Mouse (Mus musculus): ENCODE measurements around the gene Adcy1.

Adcy1 gene

DNA sequence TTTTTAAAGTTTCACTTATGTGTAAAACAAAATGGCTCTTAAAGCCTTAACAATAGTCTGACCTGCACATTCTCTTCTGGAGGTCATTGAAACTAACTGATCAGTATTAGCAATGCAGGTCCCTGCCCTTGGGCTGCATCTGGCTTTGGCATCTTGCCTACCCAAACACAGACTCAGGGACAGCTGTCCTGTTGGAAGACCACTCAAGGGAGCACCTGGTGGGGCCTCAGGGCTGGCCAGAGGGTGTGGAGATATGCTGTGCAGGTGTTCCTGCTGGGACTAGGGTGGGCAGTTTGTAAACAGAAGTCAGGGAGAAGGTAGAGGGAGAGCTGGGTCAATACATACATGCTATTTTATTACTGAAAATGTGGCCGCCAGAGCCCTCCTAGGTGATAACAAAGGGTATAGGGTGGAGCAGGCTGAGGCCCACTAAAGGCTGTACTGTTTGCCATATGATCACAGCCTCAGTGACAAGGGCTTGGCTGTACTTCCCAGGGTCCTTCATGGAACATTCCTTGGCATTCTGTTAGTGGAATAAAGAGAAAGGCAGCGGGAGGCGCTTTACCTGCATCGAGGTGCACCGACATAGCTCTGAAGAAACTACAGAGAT, 73.1 kb downstream of the Adcy1 start:
- no peak for DNase-seq (ENCODE audit: low read depth)

DNA sequence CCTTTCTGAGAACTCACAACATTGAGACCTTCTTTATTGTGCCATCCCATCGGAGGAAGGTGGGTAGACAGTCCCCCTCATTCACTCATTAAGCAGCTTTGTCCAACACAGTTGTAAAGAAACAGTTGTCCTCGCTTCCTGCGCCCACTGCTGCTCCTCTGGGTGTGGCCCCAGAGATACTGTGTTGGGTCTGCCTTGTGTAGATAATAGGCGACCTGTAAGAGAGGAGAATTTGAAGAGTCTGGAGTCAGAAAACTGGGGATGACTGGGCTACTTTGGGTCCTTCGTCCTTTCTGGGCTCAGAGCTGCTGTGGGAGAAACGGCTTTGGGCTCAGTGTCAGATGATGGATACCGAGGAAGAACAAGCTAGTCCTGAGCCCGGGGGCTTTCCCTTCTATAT, 75.1 kb downstream of the Adcy1 start:
- DNase-seq (ENCODE audit: low read depth), result no peak

DNA sequence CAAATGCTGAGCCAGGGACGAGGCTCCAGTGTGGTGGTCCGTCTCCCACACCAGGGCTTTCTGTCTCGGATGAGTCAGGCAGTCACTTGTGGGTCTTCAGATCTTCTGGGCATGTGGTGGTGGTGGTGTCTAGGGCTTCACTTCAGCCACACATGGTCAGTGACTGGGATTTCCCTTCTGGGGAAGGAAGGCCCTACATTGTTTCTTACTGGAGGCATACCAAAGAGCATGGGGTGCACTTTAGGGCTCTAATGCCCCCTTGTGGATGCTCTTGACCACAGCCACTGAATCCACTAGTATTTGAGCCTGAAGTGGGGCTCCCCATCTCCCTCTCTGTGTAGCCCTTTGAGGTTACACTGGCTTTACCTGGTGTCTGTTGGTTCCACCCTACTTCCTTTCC, 77.2 kb downstream of the Adcy1 start:
- DNase-seq (ENCODE audit: low read depth), result peak; percentile 78

DNA sequence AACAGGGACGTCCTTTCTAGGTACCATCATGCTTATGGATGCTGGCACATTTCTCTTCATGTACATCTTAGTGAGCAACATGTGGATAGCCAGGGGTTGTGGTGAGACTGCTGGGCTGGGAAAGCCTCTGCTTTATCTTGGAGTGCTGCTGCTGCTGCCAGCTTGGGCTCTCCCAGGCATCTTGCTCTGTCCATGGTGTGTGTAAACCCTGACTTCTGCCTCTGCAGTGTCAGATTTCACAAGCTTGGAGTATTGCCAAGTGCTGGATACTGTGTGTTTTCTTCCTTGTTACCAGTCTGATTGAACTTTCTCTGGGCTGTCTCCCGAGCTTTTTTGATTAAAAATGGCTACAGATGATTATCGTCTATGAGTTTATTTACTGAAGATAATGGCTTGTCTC, 79.4 kb downstream of the Adcy1 start:
- peak; percentile 84 for DNase-seq (ENCODE audit: low read depth)

DNA sequence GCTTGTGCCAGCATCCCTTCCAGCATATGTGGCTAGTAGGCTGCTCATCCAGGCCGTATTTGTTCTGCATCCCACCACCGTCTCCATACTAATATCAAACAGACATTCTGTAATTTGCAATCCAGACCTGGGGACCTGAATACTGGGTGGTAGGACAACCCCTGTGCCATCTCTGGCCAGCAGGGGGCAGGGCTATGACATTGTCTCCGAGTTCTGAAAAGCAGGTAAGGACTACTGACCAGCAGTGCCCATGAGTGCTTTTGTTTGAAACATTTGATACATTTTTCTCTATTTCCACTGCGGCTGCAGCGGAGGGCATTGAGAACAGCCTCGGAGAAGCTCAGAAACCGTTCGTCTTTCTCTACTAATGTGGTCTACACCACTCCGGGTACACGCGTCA, 81.1 kb downstream of the Adcy1 start:
- DNase-seq (ENCODE audit: low read depth), result peak; percentile 9

DNA sequence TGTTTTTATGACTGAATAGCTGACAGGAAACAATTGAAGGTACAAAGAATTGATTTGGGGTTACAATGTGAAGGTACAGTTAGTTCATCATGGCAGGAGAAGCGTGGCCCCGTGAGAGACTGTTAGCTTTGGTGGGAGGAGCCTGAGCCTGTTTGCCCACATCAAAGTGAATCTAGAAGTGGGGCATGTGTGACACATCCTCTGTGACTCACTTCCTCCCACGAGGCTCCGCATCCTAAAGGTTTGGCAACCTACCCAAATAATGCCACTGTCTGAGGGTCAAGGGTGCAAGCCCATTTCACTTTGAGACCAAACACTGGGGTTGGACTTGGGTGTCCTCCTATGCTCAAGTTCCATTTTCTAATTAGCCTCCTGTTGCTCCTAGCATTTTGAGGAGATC, 81.9 kb downstream of the Adcy1 start:
- peak; percentile 25 for DNase-seq (ENCODE audit: low read depth)

DNA sequence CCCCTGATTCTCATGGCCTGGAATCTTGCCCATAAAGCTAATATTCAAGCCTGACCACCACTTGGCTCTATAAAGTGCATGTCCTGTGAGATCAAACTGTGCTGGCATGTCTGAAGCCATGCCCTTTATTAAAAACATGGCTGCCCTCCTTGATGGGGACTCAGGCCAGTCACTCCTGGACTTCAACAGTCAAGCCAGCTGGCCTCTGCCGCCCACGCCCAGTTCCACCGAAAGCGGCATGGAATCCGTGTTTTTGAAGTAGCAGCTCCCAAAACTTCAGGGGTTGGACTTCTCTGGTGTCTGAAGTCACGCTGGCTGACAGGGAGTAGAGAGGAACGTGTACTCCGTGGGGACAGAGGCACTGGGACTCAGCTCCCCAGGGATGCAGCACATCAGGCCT, 84.2 kb downstream of the Adcy1 start:
- no peak for DNase-seq (ENCODE audit: low read depth)

DNA sequence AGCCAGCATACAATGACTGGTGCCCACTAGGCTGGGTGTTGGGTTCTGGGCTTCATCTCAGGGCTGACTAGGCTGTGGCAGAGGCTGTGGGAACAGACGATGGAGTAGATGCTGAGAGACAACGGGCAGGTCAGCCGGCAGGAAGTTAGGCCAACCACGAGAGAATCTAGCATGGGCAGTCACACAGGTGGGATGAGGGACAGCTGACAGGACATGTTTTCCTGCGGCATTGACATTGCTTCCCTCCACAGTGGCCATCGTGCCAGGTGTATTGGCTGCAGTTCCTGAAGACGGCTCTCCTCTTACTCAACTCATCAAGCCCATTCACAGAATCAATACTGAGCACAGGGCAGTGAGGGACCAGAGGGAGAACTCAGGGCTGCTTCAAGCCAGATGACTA, 84.7 kb downstream of the Adcy1 start:
- no peak for DNase-seq (ENCODE audit: low read depth)

DNA sequence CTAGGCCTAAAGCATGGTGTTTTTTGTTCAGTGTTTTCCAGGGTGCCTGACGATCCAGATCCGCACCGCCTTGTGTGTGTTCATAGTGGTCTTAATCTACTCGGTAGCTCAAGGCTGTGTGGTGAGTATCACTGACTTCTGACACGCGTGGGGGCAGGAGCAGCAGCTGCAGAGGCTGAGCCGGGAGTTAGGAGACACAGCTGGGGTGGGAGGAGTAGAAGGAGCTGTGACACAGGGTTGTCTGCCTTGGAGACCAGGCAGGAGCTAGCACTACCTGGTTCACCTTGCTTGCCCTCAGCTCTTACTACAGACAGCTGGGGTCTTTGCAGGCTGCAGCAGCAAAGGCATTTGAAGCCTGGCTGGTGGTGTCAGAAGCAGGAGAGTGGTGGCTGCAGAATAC, 86.2 kb downstream of the Adcy1 start:
- DNase-seq (ENCODE audit: low read depth), result no peak

DNA sequence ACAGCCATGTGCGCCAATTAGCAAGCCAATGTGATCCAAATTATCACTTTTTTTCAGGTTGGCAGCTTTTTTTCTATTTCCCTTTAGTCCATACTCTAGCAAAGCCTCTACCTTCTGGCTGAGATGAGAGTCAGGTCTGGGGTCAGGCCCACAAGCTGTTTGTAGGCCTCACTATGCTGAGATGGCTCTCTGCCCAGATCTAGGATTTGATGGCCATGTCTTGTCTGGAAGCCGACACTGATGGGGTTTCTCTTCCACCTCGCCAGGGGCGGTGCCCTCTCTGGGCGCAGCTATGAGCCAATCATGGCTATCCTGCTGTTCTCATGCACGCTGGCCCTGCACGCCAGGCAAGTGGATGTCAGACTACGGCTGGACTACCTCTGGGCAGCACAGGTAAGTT, 87.2 kb downstream of the Adcy1 start:
- no peak for DNase-seq (ENCODE audit: low read depth)

DNA sequence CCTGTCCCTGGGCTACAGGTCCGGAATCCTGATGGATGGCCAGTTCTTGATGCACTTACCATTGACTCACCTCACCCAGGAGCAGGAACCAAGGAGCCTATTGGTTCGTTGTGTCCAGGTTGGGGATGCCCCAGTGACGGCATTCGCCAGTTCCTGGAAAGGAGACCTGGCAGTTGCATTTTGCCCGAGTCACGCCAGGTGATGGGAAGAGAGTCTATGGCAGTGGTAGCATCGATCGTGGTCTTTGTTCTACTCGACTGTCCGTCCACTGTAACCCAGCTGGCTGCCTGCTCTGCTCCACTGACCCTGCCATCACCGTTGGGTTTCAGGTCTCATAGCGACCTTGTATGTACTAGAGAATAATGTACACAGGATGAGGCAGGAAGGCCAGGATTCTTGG, 89.1 kb downstream of the Adcy1 start:
- no peak for DNase-seq (ENCODE audit: low read depth)

DNA sequence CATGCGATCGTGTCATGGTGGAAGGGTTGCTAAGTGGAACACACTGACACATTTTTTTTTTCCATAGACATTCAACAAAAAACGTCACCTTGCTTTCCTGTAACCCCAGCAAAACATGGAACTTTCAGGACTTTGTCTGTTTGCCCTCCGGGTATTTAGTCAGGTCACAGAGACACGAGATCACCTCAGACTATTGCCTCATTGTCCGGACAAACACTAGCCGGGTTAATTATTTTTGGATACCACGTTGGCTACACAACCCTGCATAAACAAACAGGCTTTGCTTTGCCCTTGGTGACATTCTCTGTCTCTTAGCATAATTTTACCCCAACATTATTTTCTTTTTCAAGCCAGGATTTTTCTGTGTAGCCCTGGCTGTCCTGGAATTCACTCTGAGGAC, 89.8 kb downstream of the Adcy1 start:
- DNase-seq (ENCODE audit: low read depth), result no peak

DNA sequence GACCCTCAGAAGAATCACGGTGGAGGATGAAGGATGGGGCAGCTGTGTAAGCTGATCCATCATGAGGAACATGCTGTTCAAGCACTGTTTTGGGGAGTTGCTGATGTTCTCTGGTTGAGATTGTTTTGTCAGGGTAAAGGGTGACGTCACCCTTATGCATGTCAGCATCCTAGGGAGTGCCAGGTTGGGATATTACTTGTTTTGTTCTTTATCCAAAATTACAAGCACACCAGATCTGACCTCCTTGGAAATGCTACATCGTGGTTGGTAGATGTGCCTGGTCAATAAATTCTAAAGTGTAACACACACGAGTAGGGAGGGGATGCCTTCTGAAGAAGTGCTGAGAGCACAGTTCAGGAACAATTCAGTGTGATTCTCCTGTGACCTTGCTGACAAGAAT, 93.1 kb downstream of the Adcy1 start:
- peak; percentile 14 for DNase-seq (ENCODE audit: low read depth)

DNA sequence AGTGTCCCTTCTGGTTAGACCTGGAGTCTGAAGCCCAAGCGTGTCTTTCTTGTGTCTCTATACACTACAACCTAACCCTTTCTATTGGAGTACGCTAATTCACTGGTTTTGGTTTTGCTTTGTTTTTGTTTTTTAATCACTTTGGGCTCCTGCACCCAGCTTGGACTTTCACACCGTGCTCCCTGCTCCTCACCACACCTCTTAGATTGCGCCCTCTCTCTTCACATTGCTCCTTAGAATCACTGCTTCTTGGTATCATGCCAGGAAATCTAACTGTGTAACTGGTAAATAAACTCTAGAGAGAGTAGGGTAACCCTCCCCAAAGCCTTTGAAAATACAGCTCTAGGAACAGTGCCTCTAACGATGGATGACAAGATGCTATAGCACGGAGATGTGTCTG, 94.9 kb downstream of the Adcy1 start:
- no peak for DNase-seq (ENCODE audit: low read depth)

DNA sequence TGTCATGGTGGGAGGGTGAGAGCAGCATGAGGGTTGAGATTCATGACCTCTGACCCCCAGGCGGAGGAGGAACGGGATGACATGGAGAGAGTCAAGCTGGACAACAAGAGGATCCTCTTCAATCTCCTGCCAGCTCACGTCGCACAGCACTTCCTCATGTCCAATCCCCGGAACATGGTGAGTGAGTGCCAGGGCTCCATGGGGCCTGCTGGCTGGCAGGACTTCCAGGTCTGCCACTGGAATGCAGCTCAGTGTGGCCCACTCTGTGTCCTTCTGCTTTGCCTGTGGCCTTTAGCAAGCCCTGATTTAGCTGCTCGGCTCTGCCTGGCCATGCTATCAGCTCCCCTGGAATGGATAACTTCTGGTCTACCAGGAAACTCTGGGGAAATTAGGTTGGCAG, 96.9 kb downstream of the Adcy1 start:
- DNase-seq (ENCODE audit: low read depth), result no peak

DNA sequence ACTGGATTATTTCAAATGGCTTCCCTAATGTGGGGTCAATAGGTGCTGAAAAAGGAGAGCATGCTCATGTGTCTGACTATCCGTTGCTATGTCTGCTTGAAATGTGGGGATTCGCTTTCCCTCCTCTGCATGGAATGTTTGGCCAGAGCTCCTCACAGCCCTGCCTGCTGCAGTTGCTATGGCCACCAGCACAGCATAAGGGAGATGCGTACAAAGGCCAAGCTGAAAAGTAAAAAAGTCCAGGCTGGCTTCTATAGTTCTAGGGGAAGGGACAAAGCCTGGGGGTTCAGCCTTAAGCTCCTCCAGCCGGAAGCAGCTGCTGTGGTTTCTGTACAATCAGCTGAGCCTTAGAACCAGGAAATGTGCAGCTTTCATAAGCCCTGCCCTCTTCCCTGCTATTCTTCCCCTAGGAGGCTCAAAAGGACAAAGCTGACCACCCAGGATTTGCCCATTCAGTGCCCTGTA, 97.4 kb downstream of the Adcy1 start:
- no peak for DNase-seq (ENCODE audit: low read depth)

DNA sequence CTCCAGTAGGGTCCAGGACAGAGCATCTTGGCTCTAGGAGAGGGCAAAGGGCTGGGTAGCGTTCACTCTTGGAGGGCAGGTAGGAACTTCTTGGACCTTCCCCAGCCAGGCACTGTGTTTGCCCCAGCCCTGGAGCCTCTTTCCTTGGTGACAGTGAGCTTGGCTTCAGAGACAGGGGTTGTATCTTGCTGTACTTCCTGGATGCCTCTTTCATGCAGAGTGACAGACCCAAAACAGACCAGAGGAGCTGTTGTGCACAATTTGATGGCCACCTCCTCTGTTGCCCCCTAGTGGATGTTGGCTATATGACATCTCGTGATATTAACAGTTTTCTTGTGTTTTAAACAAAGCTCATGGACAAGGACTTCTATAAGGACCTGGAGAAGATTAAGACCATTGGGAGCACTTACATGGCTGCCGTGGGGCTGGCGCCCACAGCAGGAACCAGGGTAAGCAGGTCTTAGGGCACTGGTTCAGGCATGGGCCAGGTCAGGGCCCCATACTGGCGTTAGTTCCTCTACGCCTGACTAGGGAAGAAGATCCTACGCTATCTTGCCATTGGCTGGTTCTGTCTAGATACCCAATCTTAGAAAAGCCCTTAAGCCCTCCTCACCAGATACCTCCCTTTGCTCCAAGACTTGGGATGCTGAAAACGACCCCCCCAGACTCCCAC, 98.3 kb downstream of the Adcy1 start:
- DNase-seq (ENCODE audit: low read depth), result peak; percentile 77

DNA sequence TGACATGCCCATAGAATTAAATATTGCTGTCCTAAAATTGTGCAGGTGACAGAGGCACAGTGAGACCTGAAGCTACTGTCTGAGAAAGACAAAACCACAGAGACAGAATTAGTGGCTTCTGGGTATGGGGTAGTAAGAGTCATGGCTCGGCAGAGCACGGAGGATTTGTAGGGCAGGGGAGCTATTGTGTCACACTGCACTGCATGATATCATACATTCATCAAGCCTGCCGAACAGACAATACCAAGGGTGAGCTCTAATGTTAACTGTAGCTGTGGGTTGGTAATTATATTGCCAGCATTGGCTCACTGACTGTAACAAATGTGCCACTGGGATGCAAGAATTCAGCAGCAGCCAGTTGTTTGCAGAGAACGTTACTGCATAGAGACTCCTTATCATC, 101.1 kb downstream of the Adcy1 start:
- no peak for DNase-seq (ENCODE audit: low read depth)

DNA sequence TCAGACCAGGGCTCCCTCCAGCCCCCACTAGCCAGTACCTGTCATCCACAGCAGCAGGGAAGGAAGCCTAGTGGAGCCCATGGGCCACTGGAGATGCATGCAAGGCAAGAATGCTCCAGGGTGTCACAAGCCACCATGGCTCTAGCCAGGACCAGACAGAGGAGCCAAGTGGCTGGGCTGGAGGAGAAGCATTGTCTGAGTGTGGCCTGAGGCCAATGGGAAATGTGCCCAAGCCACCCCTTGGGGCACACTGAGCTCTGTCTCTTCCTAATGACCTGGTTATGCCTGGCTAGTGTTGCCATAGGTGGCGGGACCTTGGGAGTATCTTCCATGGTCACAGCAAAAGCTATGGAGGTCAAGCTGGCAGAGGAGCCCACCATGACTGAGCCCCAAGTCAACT, 106.4 kb downstream of the Adcy1 start:
- DNase-seq (ENCODE audit: low read depth), result no peak

DNA sequence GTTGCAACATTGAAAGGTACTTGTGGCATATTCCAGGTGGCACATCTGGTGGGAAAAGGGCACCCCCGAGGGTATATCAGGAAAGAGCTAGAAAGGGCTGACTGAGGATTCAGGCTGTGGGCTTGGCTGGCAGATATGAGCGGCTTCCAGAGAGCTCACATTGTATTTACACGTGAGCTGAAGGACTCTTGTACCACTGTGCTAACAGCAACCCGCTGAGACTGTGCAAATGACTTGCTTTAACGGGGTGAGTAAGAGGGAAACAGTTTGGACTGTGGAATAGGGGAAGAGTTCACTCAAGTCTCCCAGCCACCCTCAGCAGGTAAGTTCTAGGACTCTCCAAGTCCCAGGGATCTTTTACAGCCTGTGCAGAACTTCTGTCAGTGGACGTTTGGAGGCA, 110.4 kb downstream of the Adcy1 start:
- DNase-seq (ENCODE audit: low read depth), result no peak

DNA sequence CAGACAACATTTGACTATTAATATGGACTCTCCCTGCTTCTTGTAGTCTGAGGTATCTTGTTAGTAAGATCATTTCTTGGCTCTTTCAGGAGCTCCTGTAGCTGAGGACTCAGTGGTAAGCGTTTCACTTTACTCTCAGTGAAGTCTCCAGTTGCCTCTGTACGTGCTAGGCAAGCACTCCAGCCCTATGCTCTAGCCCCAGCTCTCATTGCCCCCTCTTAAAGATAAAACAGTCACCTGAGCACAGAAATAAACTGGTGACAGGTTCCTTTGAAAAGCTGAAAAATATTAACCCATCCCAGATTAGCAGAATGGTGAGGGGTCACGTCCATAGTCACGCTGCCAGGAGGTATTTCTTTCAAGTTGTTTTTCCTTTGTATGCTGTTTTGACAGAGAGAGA, 115.4 kb downstream of the Adcy1 start:
- no peak for DNase-seq (ENCODE audit: low read depth)

DNA sequence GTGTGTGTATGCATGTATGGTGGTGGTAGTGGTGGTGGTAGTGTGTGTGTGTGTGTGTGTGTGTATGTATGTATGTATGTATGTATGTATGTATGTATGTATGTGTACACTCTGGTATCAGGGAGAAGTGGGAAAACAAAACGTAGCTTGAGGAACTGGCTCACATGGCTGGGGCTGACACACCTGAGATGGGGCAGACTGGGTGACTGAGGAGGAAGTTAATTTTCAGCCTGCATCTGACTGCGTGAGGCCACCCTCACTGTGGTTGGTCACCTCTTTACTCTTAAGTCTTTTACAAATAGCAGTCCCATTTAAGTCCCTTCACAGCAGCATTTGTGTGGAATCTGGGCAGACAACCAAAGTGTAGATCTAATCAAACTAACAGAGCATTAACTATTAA, 116.0 kb downstream of the Adcy1 start:
- DNase-seq (ENCODE audit: low read depth), result no peak

DNA sequence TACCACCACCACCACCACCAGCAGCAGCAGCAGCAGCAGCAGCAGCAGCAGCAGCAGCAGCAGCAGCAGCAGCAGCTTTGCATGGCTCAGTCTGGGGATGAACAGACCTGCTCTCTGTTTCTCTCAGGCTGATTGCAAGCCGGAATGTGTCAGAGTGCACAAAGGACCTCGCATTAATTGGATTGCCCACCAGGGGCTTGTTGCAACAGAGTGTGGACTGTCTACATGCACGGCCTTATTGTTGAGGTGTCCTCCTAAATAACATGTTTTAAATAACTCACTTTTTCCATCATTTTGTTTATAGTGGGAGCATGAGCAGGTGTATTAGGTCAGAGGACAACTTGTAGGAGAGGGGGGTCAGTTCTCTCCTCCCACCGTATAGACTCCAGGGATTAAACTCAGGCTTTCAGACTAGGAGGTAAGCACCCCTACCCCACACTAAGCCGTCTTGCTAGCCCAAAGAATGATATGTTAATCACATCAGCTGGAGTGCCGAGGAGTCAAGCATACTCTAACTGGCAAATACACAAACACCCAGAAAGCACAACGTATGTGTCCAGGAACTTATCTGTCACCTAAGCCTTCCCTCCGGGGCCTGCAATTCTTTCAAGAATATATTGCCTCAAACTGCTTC, 119.2 kb downstream of the Adcy1 start:
- no peak for DNase-seq (ENCODE audit: low read depth)

DNA sequence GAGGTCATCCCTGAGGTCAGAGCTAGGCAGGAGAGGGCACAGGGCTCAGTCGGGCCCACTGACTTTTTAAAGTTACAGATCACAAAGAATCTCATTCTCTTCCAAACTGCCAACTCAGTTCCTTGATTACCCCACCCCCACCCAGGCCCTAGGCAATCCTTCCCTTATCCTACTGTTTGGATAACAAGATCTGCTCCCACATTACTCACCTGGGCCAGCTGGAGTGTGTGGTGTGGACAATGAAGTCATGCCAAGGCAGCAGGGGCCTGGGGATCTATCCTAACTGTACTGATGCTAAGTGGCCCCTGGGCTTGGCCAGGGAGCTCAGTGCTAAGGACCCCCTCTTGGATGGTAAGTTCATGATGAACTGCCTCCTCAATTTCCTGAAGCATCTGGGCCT, 121.1 kb downstream of the Adcy1 start:
- no peak for DNase-seq (ENCODE audit: low read depth)
